Mouse (Mus musculus): Measurements from ENCODE around the gene Abcc4.

GRCm38 (mm10) chr14:118730631-118731030, 24.6 kb upstream of the Abcc4 start:
- TF ChIP-seq CTCF (IDR thresholded peaks at IDR 0.05), result no peak
- TF ChIP-seq POLR2A (IDR thresholded peaks at IDR 0.05; ENCODE audit: insufficient read depth, low read depth, low read length), result no peak
- TF ChIP-seq EP300 (IDR thresholded peaks at IDR 0.05; ENCODE audit: insufficient read depth, low read depth, low read length), result no peak

Data from heart, adult 2 months (tissue).